In genomic region chr11:58995061-58995806, GRCm38 (mm10) we compare ENCODE assay signal across 9 mouse cellular contexts. TPM values are rescaled to one million over a fixed set of nuclear protein-coding genes. Genes with fewer than 3 reads are reported as not detected.
DNase-seq lines count a peak whose midpoint lies in the region; ATAC-seq and TF ChIP-seq lines count a peak whose summit lies in the region.
"Had no signal": no experiment of that assay in that cellular context is flagged by ENCODE, and none has a peak within 500 bp of the region (broad histone marks: within the 10 kb centered on the region; RNA-seq: fewer than 3 reads in every experiment).

No protein-coding gene starts in this region.

- peaks cover 14% of the 10 kb centered on the region; the same call in 1 of the 2 replicates for H3K27me3 ChIP-seq in lung, embryonic 14.5 days (ENCODE audit: insufficient read depth, low read length)
- peaks cover 49% of the 10 kb centered on the region for H3K27me3 ChIP-seq in limb, embryonic 13.5 days
- no peaks in the 10 kb centered on the region for H3K27me3 ChIP-seq in stomach, embryonic 14.5 days (ENCODE audit: control insufficient read depth, insufficient read depth, low read length)

- no peaks in the 10 kb centered on the region for H3K9me3 ChIP-seq in lung, embryonic 14.5 days (ENCODE audit: low read depth, low read length)
- H3K9me3 ChIP-seq in limb, embryonic 13.5 days = no peaks in the 10 kb centered on the region
- no peaks in the 10 kb centered on the region for H3K9me3 ChIP-seq in stomach, embryonic 14.5 days (ENCODE audit: control insufficient read depth, low read depth, low read length)

- peaks cover 6% of the 10 kb centered on the region for H3K36me3 ChIP-seq in lung, embryonic 14.5 days (ENCODE audit: insufficient read depth)
- H3K36me3 ChIP-seq in limb, embryonic 13.5 days = peaks cover 17% of the 10 kb centered on the region
- H3K36me3 ChIP-seq in stomach, embryonic 14.5 days (ENCODE audit: control insufficient read depth, insufficient read depth, low read length) = peaks cover 7% of the 10 kb centered on the region; the same call in 1 of the 2 replicates

- no peak overlapping the region for H3K4me3 ChIP-seq in lung, embryonic 14.5 days (ENCODE audit: low read depth, low read length)
- no peak overlapping the region for H3K4me3 ChIP-seq in limb, embryonic 13.5 days
- H3K4me3 ChIP-seq in stomach, embryonic 14.5 days (ENCODE audit: low read depth, low read length) = no peak overlapping the region

- TF ChIP-seq CTCF in lung, embryonic 14.5 days (IDR thresholded peaks at IDR 0.05; ENCODE audit: low read depth) = no peak

- H3K4me2 ChIP-seq in lung, embryonic 14.5 days = peak overlapping the region; percentile 61
- H3K4me2 ChIP-seq in limb, embryonic 13.5 days (replicated peaks) = peak overlapping the region; percentile 70
- 0 out of 2 replicates have a peak overlapping the region, but pooled peaks have one; percentile 58 for H3K4me2 ChIP-seq in stomach, embryonic 14.5 days (replicated peaks; ENCODE audit: low read depth, low read length)

- 0 out of 2 replicates have a peak, but pooled peaks have one; percentile 4 for ATAC-seq in frontal cortex, adult (ENCODE audit: low TSS enrichment)
- ATAC-seq in lung, embryonic 14.5 days (ENCODE audit: insufficient read depth) = no peak
- ATAC-seq in limb, embryonic 13.5 days (ENCODE audit: low FRiP score, low read depth) = no peak
- no peak for ATAC-seq in stomach, embryonic 14.5 days (ENCODE audit: insufficient number of reproducible peaks, insufficient read depth, low FRiP score, low read depth)
- ATAC-seq: Patski had no signal

- H3K27ac ChIP-seq in lung, embryonic 14.5 days (ENCODE audit: low read depth) = no peak overlapping the region
- H3K27ac ChIP-seq in limb, embryonic 13.5 days = no peak overlapping the region
- H3K27ac ChIP-seq in stomach, embryonic 14.5 days (ENCODE audit: low read length) = no peak overlapping the region

- H3K9ac ChIP-seq in lung, embryonic 14.5 days = no peak overlapping the region
- no peak overlapping the region for H3K9ac ChIP-seq in limb, embryonic 13.5 days
- H3K9ac ChIP-seq in stomach, embryonic 14.5 days (replicated peaks; ENCODE audit: low read depth, low read length) = no peak overlapping the region

- WGBS in lung, embryonic 14.5 days = 72% methylated on average over 9 of the region's 9 CpGs
- WGBS in limb, embryonic 13.5 days = 75% methylated on average over 9 of the region's 9 CpGs
- 80% methylated on average over 9 of the region's 9 CpGs for WGBS in stomach, embryonic 14.5 days

- DNase-seq in frontal cortex, postnatal 36 days (ENCODE audit: low spot score in 2 of 2) = no peak
- no peak for DNase-seq in lung, embryonic 14.5 days
- DNase-seq in lung, postnatal 25 days (ENCODE audit: low spot score) = no peak
- DNase-seq in layer of hippocampus, adult 18-20 months (ENCODE audit: low spot score in 2 of 2) = no peak
- no peak for DNase-seq in ovary, postnatal 14 days (ENCODE audit: low spot score)

- no peaks in the 10 kb centered on the region for H3K4me1 ChIP-seq in lung, embryonic 14.5 days (ENCODE audit: insufficient read depth)
- peaks cover 8% of the 10 kb centered on the region for H3K4me1 ChIP-seq in limb, embryonic 13.5 days
- 0 out of 2 replicates have a peak, but pooled peaks cover 5% of the 10 kb centered on the region for H3K4me1 ChIP-seq in stomach, embryonic 14.5 days (ENCODE audit: control insufficient read depth, insufficient read depth, low read length)

RNA-seq across cellular contexts. Expression of gene Trim11, which starts 17.3 kb away (rescaled TPM):
- polyA plus RNA-seq in lung, embryonic 14.5 days (2014; fragmentation: Nextera tagmentation; extraction: Ambion mirVana) = 17.2 and 18.2 TPM in 2 replicates
- 23.8 and 24.0 TPM in 2 replicates for polyA plus RNA-seq in limb, embryonic 13.5 days (2015; fragmentation: Nextera tagmentation; extraction: Ambion mirVana)
- polyA plus RNA-seq in stomach, embryonic 14.5 days (2014; fragmentation: Nextera tagmentation; extraction: Ambion mirVana) = 18.1 and 20.3 TPM in 2 replicates
- 10 to 100 TPM; 29.1 to 30.4 TPM for total RNA-seq in layer of hippocampus, adult 18-20 months (2021)

RNA-seq across cellular contexts. Expression of gene Hist3h2a, which starts 40.7 kb away (rescaled TPM):
- polyA plus RNA-seq in lung, embryonic 14.5 days (2014; fragmentation: Nextera tagmentation; extraction: Ambion mirVana) = 18.1 and 18.5 TPM in 2 replicates
- 29.6 and 29.9 TPM in 2 replicates for polyA plus RNA-seq in limb, embryonic 13.5 days (2015; fragmentation: Nextera tagmentation; extraction: Ambion mirVana)
- polyA plus RNA-seq in stomach, embryonic 14.5 days (2014; fragmentation: Nextera tagmentation; extraction: Ambion mirVana) = 32.4 and 33.9 TPM in 2 replicates
- total RNA-seq in layer of hippocampus, adult 18-20 months (2021) = 10 to 100 TPM; 69.9 to 70.6 TPM

RNA-seq across cellular contexts. Expression of gene Trim17, which starts 40.7 kb away (rescaled TPM):
- polyA plus RNA-seq in lung, embryonic 14.5 days (2014; fragmentation: Nextera tagmentation; extraction: Ambion mirVana) = 0.14 and 0.22 TPM in 2 replicates
- polyA plus RNA-seq in limb, embryonic 13.5 days (2015; fragmentation: Nextera tagmentation; extraction: Ambion mirVana) = 0.87 and 1.7 TPM in 2 replicates
- polyA plus RNA-seq in stomach, embryonic 14.5 days (2014; fragmentation: Nextera tagmentation; extraction: Ambion mirVana) = 0.20 and 0.62 TPM in 2 replicates
- total RNA-seq in layer of hippocampus, adult 18-20 months (2021) = 1 to 10 TPM; 4.7 to 5.7 TPM

RNA-seq across cellular contexts. Expression of gene Hist3h2ba, which starts 46.5 kb away (rescaled TPM):
- 9.0 and 9.5 TPM in 2 replicates for polyA plus RNA-seq in lung, embryonic 14.5 days (2014; fragmentation: Nextera tagmentation; extraction: Ambion mirVana)
- 35.8 and 40.7 TPM in 2 replicates for polyA plus RNA-seq in limb, embryonic 13.5 days (2015; fragmentation: Nextera tagmentation; extraction: Ambion mirVana)
- polyA plus RNA-seq in stomach, embryonic 14.5 days (2014; fragmentation: Nextera tagmentation; extraction: Ambion mirVana) = 31.2 and 32.5 TPM in 2 replicates
- 10 to 100 TPM; 82.1 to 87.0 TPM for total RNA-seq in layer of hippocampus, adult 18-20 months (2021)

RNA-seq across cellular contexts. Expression of gene Rnf187, which starts 56.5 kb away (rescaled TPM):
- polyA plus RNA-seq in lung, embryonic 14.5 days (2014; fragmentation: Nextera tagmentation; extraction: Ambion mirVana) = 273 and 293 TPM in 2 replicates
- 245 and 261 TPM in 2 replicates for polyA plus RNA-seq in limb, embryonic 13.5 days (2015; fragmentation: Nextera tagmentation; extraction: Ambion mirVana)
- polyA plus RNA-seq in stomach, embryonic 14.5 days (2014; fragmentation: Nextera tagmentation; extraction: Ambion mirVana) = 211 and 222 TPM in 2 replicates
- 100 to 1,000 TPM; 493 to 502 TPM for total RNA-seq in layer of hippocampus, adult 18-20 months (2021)
